Mouse (Mus musculus): ENCODE results near the gene Havcr2.
"Not testable (repeated sequence)": the region's sequence is repeated elsewhere in the genome, so short reads cannot be mapped to it uniquely, and the experiment has no call there.

Gene Havcr2

GRCm38 (mm10) chr11:46454453-46455045 lies at the start of gene Havcr2:
TSS of gene Havcr2 (plus strand) at chr11:46454935.
- no peak for DNase-seq (ENCODE audit: extremely low spot score)

- no peak for DNase-seq (ENCODE audit: extremely low spot score)
Observed at GRCm38 (mm10) chr11:46404986-46405385, 49.7 kb upstream of the Havcr2 start.

GRCm38 (mm10) chr11:46406721-46407120 lies 48.0 kb upstream of the Havcr2 start:
- no peak for DNase-seq (ENCODE audit: extremely low spot score)

GRCm38 (mm10) chr11:46410018-46410563 lies 44.6 kb upstream of the Havcr2 start:
- DNase-seq (ENCODE audit: extremely low spot score), result no peak

- DNase-seq (ENCODE audit: extremely low spot score), result no peak
Observed at GRCm38 (mm10) chr11:46418438-46418837, 36.3 kb upstream of the Havcr2 start.

- DNase-seq (ENCODE audit: extremely low spot score), result no peak
Observed at GRCm38 (mm10) chr11:46418860-46419259, 35.9 kb upstream of the Havcr2 start.

GRCm38 (mm10) chr11:46421086-46421888 lies 33.4 kb upstream of the Havcr2 start:
- DNase-seq (ENCODE audit: extremely low spot score), result no peak

- DNase-seq (ENCODE audit: extremely low spot score), result not testable (repeated sequence)
Observed at GRCm38 (mm10) chr11:46428131-46428530, 26.6 kb upstream of the Havcr2 start.

GRCm38 (mm10) chr11:46430123-46430522 lies 24.6 kb upstream of the Havcr2 start:
- DNase-seq (ENCODE audit: extremely low spot score), result no peak

GRCm38 (mm10) chr11:46431129-46431528 lies 23.6 kb upstream of the Havcr2 start:
- peak; percentile 72 for DNase-seq (ENCODE audit: extremely low spot score)

- no peak for DNase-seq (ENCODE audit: extremely low spot score)
Observed at GRCm38 (mm10) chr11:46435363-46435762, 19.4 kb upstream of the Havcr2 start.

- DNase-seq (ENCODE audit: extremely low spot score), result peak; percentile 89
Observed at GRCm38 (mm10) chr11:46436760-46437458, 17.8 kb upstream of the Havcr2 start, which contains the start of gene Med7. TSS of gene Med7 (plus strand) at chr11:46436925.

GRCm38 (mm10) chr11:46437459-46438000 lies 17.2 kb upstream of the Havcr2 start:
- DNase-seq (ENCODE audit: extremely low spot score), result peak; percentile 61

- DNase-seq (ENCODE audit: extremely low spot score), result no peak
Observed at GRCm38 (mm10) chr11:46439005-46439543, 15.7 kb upstream of the Havcr2 start.

- DNase-seq (ENCODE audit: extremely low spot score), result no peak
Observed at GRCm38 (mm10) chr11:46441774-46442173, 13.0 kb upstream of the Havcr2 start.

- DNase-seq (ENCODE audit: extremely low spot score), result no peak
Observed at GRCm38 (mm10) chr11:46443152-46443551, 11.6 kb upstream of the Havcr2 start.

- DNase-seq (ENCODE audit: extremely low spot score), result no peak
Observed at GRCm38 (mm10) chr11:46443979-46444378, 10.8 kb upstream of the Havcr2 start.

GRCm38 (mm10) chr11:46446150-46446549 lies 8.6 kb upstream of the Havcr2 start:
- no peak for DNase-seq (ENCODE audit: extremely low spot score)

GRCm38 (mm10) chr11:46447644-46448484 lies 6.9 kb upstream of the Havcr2 start:
- no peak for DNase-seq (ENCODE audit: extremely low spot score)

GRCm38 (mm10) chr11:46449461-46450080 lies 5.2 kb upstream of the Havcr2 start:
- no peak for DNase-seq (ENCODE audit: extremely low spot score)
